Comparison of ENCODE assay signal across 1 mouse cellular context in the genomic region with DNA sequence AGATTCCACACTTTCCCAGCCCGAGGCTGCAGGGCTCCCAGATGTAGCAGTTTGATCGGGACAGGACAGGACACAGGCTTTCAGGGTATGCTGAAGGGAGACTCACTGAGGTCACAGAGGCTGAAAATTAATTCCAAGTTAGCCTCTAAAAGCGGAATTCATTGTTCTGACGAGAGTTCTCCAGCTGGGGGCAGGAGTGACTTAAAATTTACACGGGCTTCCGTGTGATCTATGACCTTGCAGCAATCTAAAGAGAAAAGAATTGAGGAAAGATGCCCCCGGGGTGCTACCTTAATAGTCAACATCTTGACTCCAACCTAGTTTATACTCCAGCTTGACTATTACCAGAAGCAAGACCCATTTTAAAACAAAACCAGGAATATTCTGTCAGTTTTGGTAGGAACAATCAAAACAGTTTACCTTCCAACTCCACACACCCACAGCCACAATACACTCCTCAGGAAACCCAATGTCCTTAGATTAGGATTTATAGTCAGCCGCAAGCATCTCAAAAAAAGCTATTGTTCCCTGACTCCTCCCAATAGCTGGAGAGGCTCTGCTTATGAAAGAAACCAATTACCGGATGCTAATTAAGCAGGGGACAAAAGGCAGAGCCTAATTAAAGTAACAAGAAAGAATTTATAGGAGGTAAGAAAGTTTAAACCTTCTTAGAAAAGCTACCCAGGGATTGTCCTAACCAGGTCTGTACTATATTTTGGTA.
TF ChIP-seq lines count a peak whose summit lies in the region.

No protein-coding gene starts in this region.

TF ChIP-seq in MEL, 35 proteins besides CTCF, POLR2A, EP300 and RAD21:
- TF ChIP-seq SMC3 (IDR thresholded peaks at IDR 0.05; ENCODE audit: low read depth, low read length) (peak; percentile 63), UBTF (IDR thresholded peaks at IDR 0.05; ENCODE audit: borderline replicate concordance, insufficient read depth, low read depth, low read length) (no peak), ZC3H11A (IDR thresholded peaks at IDR 0.05; ENCODE audit: low read depth, low read length) (peak; percentile 32)
